ENCODE assay signal across 8 mouse cellular contexts in the genomic region with DNA sequence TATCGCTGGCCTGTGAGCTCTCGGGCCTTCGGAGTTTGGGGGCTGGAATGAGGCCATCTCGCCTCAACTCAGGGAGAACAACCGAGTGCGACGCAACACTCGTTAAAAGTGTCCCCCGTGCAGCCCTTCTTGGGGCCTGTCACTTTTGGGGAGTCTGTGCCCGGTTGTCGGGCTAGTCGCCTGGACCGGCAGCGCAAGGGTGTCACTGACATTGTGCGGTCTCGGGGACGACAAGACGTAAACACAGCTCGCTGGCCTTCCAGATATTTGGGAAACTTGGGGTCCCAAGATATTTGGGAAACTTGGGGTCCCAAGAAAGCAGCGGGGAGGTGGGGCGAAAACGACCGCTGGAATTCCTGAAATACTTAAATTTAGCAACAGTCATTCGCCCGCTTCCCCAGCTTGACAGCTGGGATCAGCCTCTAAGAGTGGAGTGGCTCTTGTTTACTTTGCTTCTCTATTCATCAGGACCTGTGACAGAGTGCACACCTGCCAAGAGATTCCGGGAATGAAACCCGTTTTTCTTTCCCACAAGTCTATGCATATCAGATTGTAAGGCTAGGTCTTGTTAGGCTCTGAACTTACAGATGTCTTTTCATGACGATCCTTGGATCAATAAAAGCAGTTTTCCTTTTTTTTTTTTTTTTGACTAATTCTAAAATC. TPM values are rescaled to one million over a fixed set of nuclear protein-coding genes. Genes with fewer than 3 reads are reported as not detected.
DNase-seq lines count a peak whose midpoint lies in the region; ATAC-seq lines count a peak whose summit lies in the region.

No protein-coding gene starts in this region.

- peaks cover 10% of the 10 kb centered on the region for H3K4me1 ChIP-seq in heart, embryonic 10.5 days
- H3K4me1 ChIP-seq in embryonic facial prominence, embryonic 13.5 days, result peaks cover 12% of the 10 kb centered on the region
- H3K4me1 ChIP-seq in hindbrain, embryonic 16.5 days (ENCODE audit: control insufficient read depth, insufficient read depth, low read depth, low read length), result peaks cover 14% of the 10 kb centered on the region

- DNase-seq in heart, embryonic 10.5 days (ENCODE audit: low spot score), result peak; percentile 80
- no peak for DNase-seq in heart, postnatal 36 days
- no peak for DNase-seq in frontal cortex, postnatal 36 days (ENCODE audit: low spot score in 2 of 2)
- no peak for DNase-seq in layer of hippocampus, adult 8-10 months (ENCODE audit: low spot score in 2 of 2)
- no peak for DNase-seq in adrenal gland, postnatal 4 days (ENCODE audit: low spot score in 2 of 2)

- WGBS in heart, embryonic 10.5 days, result 3% methylated on average over 28 of the region's 28 CpGs
- WGBS in embryonic facial prominence, embryonic 13.5 days, result 3% methylated on average over 28 of the region's 28 CpGs
- WGBS in hindbrain, embryonic 16.5 days, result 4% methylated on average over 28 of the region's 28 CpGs

- peaks cover 13% of the 10 kb centered on the region for H3K36me3 ChIP-seq in heart, embryonic 10.5 days
- peaks cover 14% of the 10 kb centered on the region for H3K36me3 ChIP-seq in embryonic facial prominence, embryonic 13.5 days
- peaks cover 6% of the 10 kb centered on the region for H3K36me3 ChIP-seq in hindbrain, embryonic 16.5 days (ENCODE audit: control insufficient read depth, insufficient read depth, low read length)

- intact Hi-C loops in heart, postnatal 36 days (cut with DNase I), result no loop called here

- H3K4me2 ChIP-seq in embryonic facial prominence, embryonic 13.5 days, result peak overlapping the region; percentile 81
- H3K4me2 ChIP-seq in hindbrain, embryonic 16.5 days (ENCODE audit: low read length), result peak overlapping the region; percentile 92

- H3K27ac ChIP-seq in heart, embryonic 10.5 days, result peak overlapping the region; percentile 91
- peak overlapping the region; percentile 96 for H3K27ac ChIP-seq in embryonic facial prominence, embryonic 13.5 days
- peak overlapping the region; percentile 88 for H3K27ac ChIP-seq in hindbrain, embryonic 16.5 days (ENCODE audit: low read depth, low read length)

- peak overlapping the region; percentile 77 for H3K4me3 ChIP-seq in heart, embryonic 10.5 days
- peak overlapping the region; percentile 98 for H3K4me3 ChIP-seq in embryonic facial prominence, embryonic 13.5 days
- H3K4me3 ChIP-seq in hindbrain, embryonic 16.5 days (ENCODE audit: low read length), result peak overlapping the region; percentile 94

- no peak for ATAC-seq in embryonic facial prominence, embryonic 13.5 days (ENCODE audit: insufficient number of reproducible peaks, insufficient read depth, low FRiP score, low TSS enrichment, low read depth)
- ATAC-seq in hindbrain, embryonic 16.5 days, result peak; percentile 27; the same call in 1 of the 2 replicates
- peak; percentile 16; the same call in 1 of the 2 replicates for ATAC-seq in megakaryocyte, adult 5-6 weeks (ENCODE audit: poor library complexity, severe bottlenecking)

- no peaks in the 10 kb centered on the region for H3K9me3 ChIP-seq in heart, embryonic 10.5 days
- no peaks in the 10 kb centered on the region for H3K9me3 ChIP-seq in embryonic facial prominence, embryonic 13.5 days
- H3K9me3 ChIP-seq in hindbrain, embryonic 16.5 days (ENCODE audit: control insufficient read depth, low read length), result no peaks in the 10 kb centered on the region

- no peaks in the 10 kb centered on the region for H3K27me3 ChIP-seq in heart, embryonic 10.5 days (ENCODE audit: insufficient read depth, poor library complexity, severe bottlenecking)
- H3K27me3 ChIP-seq in embryonic facial prominence, embryonic 13.5 days, result no peaks in the 10 kb centered on the region
- H3K27me3 ChIP-seq in hindbrain, embryonic 16.5 days (replicated peaks; ENCODE audit: control insufficient read depth, insufficient read depth, low read length), result no peaks in the 10 kb centered on the region

- H3K9ac ChIP-seq in embryonic facial prominence, embryonic 13.5 days, result peak overlapping the region; percentile 98
- H3K9ac ChIP-seq in hindbrain, embryonic 16.5 days (ENCODE audit: low read depth, low read length), result peak overlapping the region; percentile 94

RNA-seq across cellular contexts. Expression of gene Clpx, which starts 0.8 kb away (rescaled TPM):
- 43.0 and 43.5 TPM in 2 replicates for polyA plus RNA-seq in heart, embryonic 10.5 days (2016; fragmentation: Nextera tagmentation; extraction: Ambion mirVana)
- total RNA-seq in heart, postnatal 36 days (2021), result 100 to 1,000 TPM; 127 to 134 TPM
- 56.2 TPM in 2 replicates for polyA plus RNA-seq in embryonic facial prominence, embryonic 13.5 days (2015; fragmentation: Nextera tagmentation; extraction: Ambion mirVana)
- 37.2 and 41.6 TPM in 2 replicates for polyA plus RNA-seq in hindbrain, embryonic 16.5 days (2015; fragmentation: Nextera tagmentation; extraction: Ambion mirVana)
- 17.6 and 23.2 TPM in 2 replicates for total RNA-seq in megakaryocyte, adult 5-6 weeks (2015)
- total RNA-seq in megakaryocyte, adult 5-6 weeks (2017), result 38.6 and 41.1 TPM in 2 replicates
- total RNA-seq in layer of hippocampus, adult 8-10 months (2022), result 10 to 100 TPM; 31.8 to 35.7 (median 32.3) TPM
- 10 to 100 TPM; 72.0 to 81.7 TPM for total RNA-seq in adrenal gland, postnatal 4 days (2021)

RNA-seq across cellular contexts. Expression of gene Cilp, which starts 29.9 kb away (rescaled TPM):
- not detected in 2 replicates for polyA plus RNA-seq in heart, embryonic 10.5 days (2016; fragmentation: Nextera tagmentation; extraction: Ambion mirVana)
- 1 to 10 TPM; 3.9 to 5.6 TPM for total RNA-seq in heart, postnatal 36 days (2021)
- polyA plus RNA-seq in embryonic facial prominence, embryonic 13.5 days (2015; fragmentation: Nextera tagmentation; extraction: Ambion mirVana), result 0.74 and 1.2 TPM in 2 replicates
- 0.38 and 0.91 TPM in 2 replicates for polyA plus RNA-seq in hindbrain, embryonic 16.5 days (2015; fragmentation: Nextera tagmentation; extraction: Ambion mirVana)
- not detected in 2 replicates for total RNA-seq in megakaryocyte, adult 5-6 weeks (2015)
- total RNA-seq in megakaryocyte, adult 5-6 weeks (2017), result not detected in 2 replicates
- total RNA-seq in layer of hippocampus, adult 8-10 months (2022), result under 1 TPM in 2 of 4 experiments, not detected in 2; 0.10 to 0.16 TPM
- total RNA-seq in adrenal gland, postnatal 4 days (2021), result 1 to 10 TPM; 4.8 to 7.6 TPM

RNA-seq across cellular contexts. Expression of gene Pdcd7, which starts 51.1 kb away (rescaled TPM):
- polyA plus RNA-seq in heart, embryonic 10.5 days (2016; fragmentation: Nextera tagmentation; extraction: Ambion mirVana), result 5.6 and 7.8 TPM in 2 replicates
- 10 to 100 TPM; 13.4 to 14.7 TPM for total RNA-seq in heart, postnatal 36 days (2021)
- 10.4 and 10.6 TPM in 2 replicates for polyA plus RNA-seq in embryonic facial prominence, embryonic 13.5 days (2015; fragmentation: Nextera tagmentation; extraction: Ambion mirVana)
- 4.0 and 6.7 TPM in 2 replicates for polyA plus RNA-seq in hindbrain, embryonic 16.5 days (2015; fragmentation: Nextera tagmentation; extraction: Ambion mirVana)
- total RNA-seq in megakaryocyte, adult 5-6 weeks (2015), result 14.3 and 15.6 TPM in 2 replicates
- total RNA-seq in megakaryocyte, adult 5-6 weeks (2017), result 18.0 and 19.3 TPM in 2 replicates
- total RNA-seq in layer of hippocampus, adult 8-10 months (2022), result 10 to 100 TPM; 27.6 to 31.2 (median 29.1) TPM
- total RNA-seq in adrenal gland, postnatal 4 days (2021), result 10 to 100 TPM; 22.2 to 23.8 TPM

Comparison
In these comparisons a context has a peak if more than half of its experiments do, and no peak if none do; other contexts are left out.
1. RNA of gene Cilp, which starts 29.9 kb away (total RNA-seq): 4.8 to 7.6 TPM in adrenal gland, postnatal 4 days and 3.9 to 5.6 TPM in heart, postnatal 36 days; 0.10 to 0.16 TPM in layer of hippocampus, adult 8-10 months and not detected in megakaryocyte, adult 5-6 weeks; every median in the first group is over 4 times any median in the second.
2. Peak in every context shown above with its lines, with median percentiles within 50 percentile points of each other: H3K27ac ChIP-seq and H3K4me3 ChIP-seq.